Mouse (Mus musculus) WW6 (cell line): Measurements from ENCODE around the gene Epb41l1.

Experiments used
- DNase-seq: peaks from one replicate; pipeline ENCODE4 v3.0.0-alpha.2; 2013; ENCODE audit warnings: low read depth, low spot score

Gene Epb41l1

GRCm38 (mm10) chr2:156456386-156457342, 36.0 kb downstream of the Epb41l1 start:
- no peak for DNase-seq

- no peak for DNase-seq
These were observed 36.6 kb downstream of the Epb41l1 start for GRCm38 (mm10) chr2:156457343-156457717.

GRCm38 (mm10) chr2:156460470-156460869, 39.8 kb downstream of the Epb41l1 start:
- no peak for DNase-seq

GRCm38 (mm10) chr2:156462154-156463029, 41.7 kb downstream of the Epb41l1 start:
- DNase-seq: no peak

- DNase-seq: no peak
These were observed 43.7 kb downstream of the Epb41l1 start for GRCm38 (mm10) chr2:156464416-156464815.

GRCm38 (mm10) chr2:156467538-156467937, 46.8 kb downstream of the Epb41l1 start:
- no peak for DNase-seq

GRCm38 (mm10) chr2:156468890-156469289, 48.2 kb downstream of the Epb41l1 start:
- no peak for DNase-seq

- DNase-seq: no peak
These were observed 48.8 kb downstream of the Epb41l1 start for GRCm38 (mm10) chr2:156469508-156469907.

- DNase-seq: no peak
These were observed 50.2 kb downstream of the Epb41l1 start for GRCm38 (mm10) chr2:156470938-156471337.

- DNase-seq: no peak
These were observed 51.6 kb downstream of the Epb41l1 start for GRCm38 (mm10) chr2:156472336-156472735.

- no peak for DNase-seq
These were observed 53.0 kb downstream of the Epb41l1 start for GRCm38 (mm10) chr2:156473696-156474095.

- no peak for DNase-seq
These were observed 53.4 kb downstream of the Epb41l1 start for GRCm38 (mm10) chr2:156474111-156474510.

- no peak for DNase-seq
These were observed 54.2 kb downstream of the Epb41l1 start for GRCm38 (mm10) chr2:156474891-156475284.

- DNase-seq: no peak
These were observed 54.8 kb downstream of the Epb41l1 start for GRCm38 (mm10) chr2:156475285-156476110.

GRCm38 (mm10) chr2:156476111-156476747, 55.5 kb downstream of the Epb41l1 start:
- no peak for DNase-seq

- no peak for DNase-seq
These were observed 56.0 kb downstream of the Epb41l1 start for GRCm38 (mm10) chr2:156476748-156477151.

GRCm38 (mm10) chr2:156478046-156478690, 57.5 kb downstream of the Epb41l1 start:
- no peak for DNase-seq

- no peak for DNase-seq
These were observed 59.1 kb downstream of the Epb41l1 start for GRCm38 (mm10) chr2:156479833-156480232.

GRCm38 (mm10) chr2:156480267-156480666, 59.6 kb downstream of the Epb41l1 start:
- no peak for DNase-seq

- DNase-seq: peak; percentile 61
These were observed 61.6 kb downstream of the Epb41l1 start for GRCm38 (mm10) chr2:156482299-156482698.
